Mouse (Mus musculus) naive thymus-derived CD4-positive, alpha-beta T cell, adult 5 months (primary cell): ENCODE data around the gene Zfyve16. TPM values are rescaled to one million over a fixed set of nuclear protein-coding genes. Genes with fewer than 3 reads are reported as not detected.

Source experiments
- polyA plus RNA-seq: library from polyadenylated mRNA; unstranded; fragments of 100-300 nt; shearing (Covaris generic); gene quantifications from one replicate; pipeline ENCODE4 v1.2.1, GENCODE M21; 2017

Gene Zfyve16
- 13.8 TPM for polyA plus RNA-seq

GRCm38 (mm10) chr13:92530721-92531211, at the start of gene Zfyve16:
TSS of gene Zfyve16 (minus strand) at chr13:92530868.

GRCm38 (mm10) chr13:92576072-92576471, 45.4 kb upstream of the Zfyve16 start, which contains the start of gene Spz1:
TSS of gene Spz1 (minus strand) at chr13:92576172.

GRCm38 (mm10) chr13:92483852-92484463, 46.7 kb downstream of the Zfyve16 start, which contains the start of gene Fam151b:
TSS of gene Fam151b (minus strand) at chr13:92484015.

Other genes starting within 250 kb of the Zfyve16 start
- 1.7 TPM for gene Gm20379, start 224.9 kb downstream of the Zfyve16 start, polyA plus RNA-seq
- gene Dhfr, start 176.1 kb downstream of the Zfyve16 start, polyA plus RNA-seq, result 1.00 TPM
- 53.2 TPM for gene Msh3, start 175.9 kb downstream of the Zfyve16 start, polyA plus RNA-seq
- gene Ankrd34b, start 105.0 kb downstream of the Zfyve16 start, polyA plus RNA-seq, result not detected
- gene Fam151b, start 46.9 kb downstream of the Zfyve16 start, polyA plus RNA-seq, result 4.0 TPM
- gene Spz1, start 45.3 kb upstream of the Zfyve16 start, polyA plus RNA-seq, result not detected
- gene Serinc5, start 80.2 kb upstream of the Zfyve16 start, polyA plus RNA-seq, result 8.8 TPM